Mouse (Mus musculus) lung, embryonic 16.5 days (tissue): ENCODE results near the gene Arid2. TPM values are rescaled to one million over a fixed set of nuclear protein-coding genes. Genes with fewer than 3 reads are reported as not detected.

Source experiments
- ATAC-seq: fragments of 200-750 bp; cut with Nextera tagmentation; 2 replicates; pipeline ENCODE4 v1.8.0; 2017; ENCODE audit warnings: low read depth, mild to moderate bottlenecking, moderate library complexity
- H3K27ac ChIP-seq: fragments of 300-500 bp; sonication (generic); 2 replicates; pipeline ENCODE4 v1.5.1; 2014; ENCODE audit warnings: mild to moderate bottlenecking, control low read depth, low read length
- H3K27me3 ChIP-seq: fragments of 300-500 bp; sonication (generic); 2 replicates; pipeline ENCODE4 v1.6.1; 2014; ENCODE audit warnings: low read depth, low read length, mixed read lengths; ENCODE audit not compliant: control insufficient read depth, insufficient read depth
- H3K36me3 ChIP-seq: fragments of 300-500 bp; sonication (generic); 2 replicates; pipeline ENCODE4 v1.6.1; 2014; ENCODE audit warnings: low read length; ENCODE audit not compliant: control insufficient read depth, insufficient read depth
- H3K4me1 ChIP-seq: fragments of 300-500 bp; sonication (generic); replicated peaks from 2 replicates; pipeline ENCODE4 v1.6.1; 2014; ENCODE audit warnings: low read length, mixed read lengths; ENCODE audit not compliant: control insufficient read depth, insufficient read depth
- H3K4me2 ChIP-seq: fragments of 300-500 bp; sonication (generic); 2 replicates; pipeline ENCODE4 v1.6.1; 2014; ENCODE audit warnings: low read depth, low read length, control low read depth
- H3K4me3 ChIP-seq: fragments of 300-500 bp; sonication (generic); 2 replicates; pipeline ENCODE4 v1.5.1; 2014; ENCODE audit warnings: mild to moderate bottlenecking, low read length, control low read depth
- H3K9ac ChIP-seq: fragments of 300-500 bp; sonication (generic); 2 replicates; pipeline ENCODE4 v1.6.1; 2014; ENCODE audit warnings: low read length, control low read depth
- H3K9me3 ChIP-seq: fragments of 300-500 bp; sonication (generic); 2 replicates; pipeline ENCODE4 v1.6.1; 2016; ENCODE audit warnings: low read length; ENCODE audit not compliant: control insufficient read depth
- WGBS: fragments of 180-500 bp; shearing (Covaris S2); extraction: QIAGEN DNeasy Blood & Tissue Kit; methylation state at CpG from one replicate; pipeline ENCODE4 v1.1.7; 2014; 5-methylcytosine and 5-hydroxymethylcytosine counted together
- polyA plus RNA-seq: library from polyadenylated mRNA; unstranded; fragments of >200 nt; fragmentation: Nextera tagmentation; extraction: Ambion mirVana; gene quantifications from 2 replicates; pipeline ENCODE4 v1.2.1, GENCODE M21; 2015

Gene Arid2
- polyA plus RNA-seq, 1 experiment from 2014 or later, result 21.5 TPM

DNA sequence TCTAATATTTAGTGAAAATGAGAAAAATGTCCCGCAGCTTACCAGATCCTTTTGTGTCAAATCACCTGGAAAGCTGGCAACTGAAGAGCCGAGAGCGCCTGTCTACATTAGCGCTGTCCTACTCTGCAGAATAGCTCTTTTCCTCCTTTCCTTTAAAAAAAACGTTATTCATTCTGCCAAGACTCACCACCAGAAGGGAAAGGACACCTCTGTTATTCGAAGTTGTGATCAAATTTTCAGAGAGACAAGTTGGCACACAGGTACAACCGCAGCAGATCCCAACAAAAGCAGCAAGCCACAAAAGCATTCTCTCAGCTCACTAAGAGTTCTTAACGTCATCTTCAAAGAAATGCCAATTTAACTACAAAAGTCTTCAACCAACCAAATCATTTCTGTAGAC lies 4.2 kb upstream of the Arid2 start:
- WGBS, result 60% methylated on average over 8 of the region's 8 CpGs
- Histone ChIP-seq H3K27ac (no peak overlapping the region), H3K9me3 (0 out of 2 replicates have a peak, but pooled peaks cover 5% of the 10 kb centered on the region), H3K36me3 (peaks cover 9% of the 10 kb centered on the region), H3K9ac (no peak overlapping the region), H3K27me3 (no peaks in the 10 kb centered on the region), H3K4me2 (peak overlapping the region; percentile 90), H3K4me1 (peaks cover 19% of the 10 kb centered on the region), H3K4me3 (peak overlapping the region; percentile 88)
- no peak for ATAC-seq

DNA sequence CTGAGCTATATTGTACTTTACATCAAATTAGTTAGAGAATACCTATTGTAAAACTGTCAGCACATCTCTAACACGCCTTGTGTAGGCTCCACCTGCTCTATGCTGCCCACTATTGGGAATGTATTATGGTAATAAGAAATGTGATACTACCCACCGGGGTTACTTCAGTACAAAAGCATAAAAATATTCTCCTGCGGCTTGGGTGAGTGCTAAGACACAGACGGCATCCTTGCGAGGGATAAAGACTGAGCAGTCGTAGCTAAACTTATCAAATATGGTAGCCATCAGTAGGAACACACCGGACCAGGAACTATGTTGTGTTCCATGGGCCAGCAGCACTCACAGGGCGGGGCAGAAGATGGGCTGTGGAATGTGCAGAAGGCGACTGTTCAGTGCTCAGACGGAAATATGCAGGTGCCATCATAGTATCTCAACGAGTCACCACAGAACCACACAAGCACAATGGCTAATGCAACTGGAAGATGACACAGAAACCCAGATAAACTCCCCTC lies 3.3 kb upstream of the Arid2 start:
- peak overlapping the region; percentile 100 for H3K9ac ChIP-seq

DNA sequence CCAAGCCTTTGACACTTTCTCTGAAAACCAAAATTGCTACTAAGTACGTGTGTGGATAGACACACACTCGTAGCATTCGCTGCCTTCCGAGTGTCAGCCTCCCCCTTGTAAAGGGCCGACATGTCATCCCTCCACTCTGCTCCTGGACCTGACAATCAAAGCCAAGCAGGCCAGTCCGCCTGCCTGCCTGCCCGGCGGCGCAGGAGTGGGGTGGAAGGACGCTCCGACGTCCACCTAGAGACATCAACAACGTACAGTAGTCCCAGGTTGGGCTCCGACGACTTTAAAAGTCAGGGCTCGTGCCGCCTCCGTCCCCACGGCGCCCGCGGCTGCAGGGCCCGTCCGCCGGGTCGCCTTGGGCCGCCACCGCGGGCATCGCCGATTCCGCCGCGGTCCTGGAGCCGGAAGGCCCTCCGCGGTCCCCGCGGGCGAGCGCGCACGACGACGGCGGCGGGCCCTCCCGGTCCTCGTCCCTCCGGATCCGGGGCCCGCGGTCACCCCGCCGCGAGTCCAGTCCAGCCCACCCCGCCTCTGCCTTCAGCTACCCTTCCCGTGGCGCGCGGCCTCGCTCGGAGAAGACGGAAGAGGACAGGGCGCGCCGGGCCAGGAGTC lies 2.5 kb upstream of the Arid2 start:
- peak overlapping the region; percentile 90 for H3K4me2 ChIP-seq
- 0 out of 2 replicates have a peak, but pooled peaks cover 5% of the 10 kb centered on the region for H3K9me3 ChIP-seq
- peaks cover 6% of the 10 kb centered on the region for H3K36me3 ChIP-seq
- H3K4me1 ChIP-seq, result peaks cover 22% of the 10 kb centered on the region
- ATAC-seq, result peak; percentile 20
- H3K27ac ChIP-seq, result peak overlapping the region; percentile 100
- under 1% methylated on average over 47 of the region's 67 CpGs for WGBS
- peak overlapping the region; percentile 88 for H3K4me3 ChIP-seq
- peak overlapping the region; percentile 100 for H3K9ac ChIP-seq
- H3K27me3 ChIP-seq, result no peaks in the 10 kb centered on the region

More for the DNA sequence above, 3.3 kb upstream of the Arid2 start:
- H3K36me3 ChIP-seq, result peaks cover 9% of the 10 kb centered on the region
- H3K9me3 ChIP-seq, result 0 out of 2 replicates have a peak, but pooled peaks cover 5% of the 10 kb centered on the region
- no peak for ATAC-seq
- peaks cover 19% of the 10 kb centered on the region for H3K4me1 ChIP-seq
- H3K27ac ChIP-seq, result peak overlapping the region; percentile 100
- H3K27me3 ChIP-seq, result no peaks in the 10 kb centered on the region
- peak overlapping the region; percentile 88 for H3K4me3 ChIP-seq
- WGBS, result 3% methylated on average over 11 of the region's 11 CpGs
- H3K4me2 ChIP-seq, result peak overlapping the region; percentile 90

DNA sequence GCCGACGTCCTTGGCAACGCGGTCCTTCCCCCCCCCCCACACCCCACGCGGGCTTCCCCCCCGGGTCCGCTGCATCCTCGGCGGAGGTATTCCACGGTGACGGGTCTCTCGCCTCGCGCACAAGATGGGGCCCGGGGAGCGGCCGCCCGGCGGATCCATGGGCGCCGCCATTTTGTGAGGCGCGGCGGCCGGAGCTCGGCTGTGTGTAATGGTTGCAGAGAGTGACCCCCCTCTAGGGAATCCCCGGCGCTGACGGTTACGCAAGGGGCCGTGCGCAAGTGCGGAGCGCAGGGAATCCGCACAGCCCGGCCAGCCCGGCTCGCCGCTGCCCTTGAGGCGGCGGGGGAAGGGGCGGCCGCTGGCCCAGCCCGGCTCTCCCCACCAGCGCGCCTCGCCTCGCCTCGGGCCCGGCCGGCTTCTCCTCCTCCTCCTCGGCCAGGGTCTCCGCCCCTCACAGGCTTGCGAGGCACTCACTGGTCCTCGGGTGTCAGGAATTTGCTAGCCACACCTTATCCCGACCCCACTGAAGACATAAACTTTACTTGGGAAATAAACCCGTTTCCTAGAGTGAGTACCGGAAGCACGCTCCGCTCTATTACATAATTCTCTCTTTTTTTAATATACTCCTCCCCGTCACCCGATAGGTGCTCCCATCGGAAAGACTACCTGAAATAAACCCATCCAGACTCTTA lies 1.8 kb upstream of the Arid2 start:
- H3K9ac ChIP-seq, result peak overlapping the region; percentile 100

DNA sequence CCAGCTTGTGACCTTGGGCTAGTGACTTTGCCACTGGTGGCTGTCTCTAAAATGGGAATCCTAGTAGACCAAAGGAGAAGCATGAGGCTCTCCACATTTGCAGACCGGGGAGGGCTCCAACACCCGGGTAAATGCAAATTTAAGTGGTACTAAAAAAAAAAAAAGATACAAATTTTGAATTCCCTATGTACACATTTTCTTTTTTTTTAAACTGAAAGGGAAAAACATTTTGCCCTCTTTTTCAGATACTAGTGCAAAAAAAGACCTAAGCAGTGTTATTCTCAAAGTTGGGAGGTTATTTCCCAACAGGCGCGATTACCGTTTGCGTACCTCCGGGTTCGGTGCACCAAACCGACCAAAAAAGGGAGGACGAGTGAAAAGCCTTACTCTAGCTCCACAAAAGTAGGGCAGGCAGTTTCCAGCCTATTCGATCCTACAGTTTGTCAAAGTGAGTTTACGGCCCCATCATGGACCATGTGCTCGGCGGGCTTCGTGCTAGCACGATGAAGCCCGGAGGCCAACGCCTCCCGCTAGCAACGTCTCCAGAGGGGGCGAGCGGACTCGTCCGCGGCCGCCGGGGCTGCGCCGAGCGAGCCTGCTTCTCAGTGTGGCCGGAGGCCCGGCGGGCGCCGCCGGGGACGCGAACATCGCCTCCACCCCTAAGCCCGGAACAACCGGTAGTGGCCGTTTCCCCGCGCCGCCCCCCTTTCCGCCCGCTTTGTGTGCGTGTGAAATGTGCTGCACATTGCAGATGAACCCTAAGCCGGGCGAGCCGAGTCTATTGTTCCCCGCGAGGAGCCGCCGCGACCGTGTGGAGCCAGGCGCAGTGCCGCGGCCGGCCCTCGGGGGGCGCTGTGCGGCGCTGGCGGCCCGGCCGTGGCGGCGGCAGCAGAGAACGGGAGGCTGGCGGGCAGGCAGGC lies 1.0 kb upstream of the Arid2 start:
- Histone ChIP-seq H3K9me3 (no peaks in the 10 kb centered on the region), H3K4me1 (peaks cover 27% of the 10 kb centered on the region), H3K27ac (peak overlapping the region; percentile 100), H3K4me3 (peak overlapping the region; percentile 88), H3K36me3 (peaks cover 1% of the 10 kb centered on the region; the same call in 1 of the 2 replicates), H3K27me3 (no peaks in the 10 kb centered on the region), H3K4me2 (peak overlapping the region; percentile 90), H3K9ac (peak overlapping the region; percentile 100)
- ATAC-seq, result peak; percentile 74
- under 1% methylated on average over 55 of the region's 72 CpGs for WGBS

More for the DNA sequence above, 1.8 kb upstream of the Arid2 start:
- H3K4me2 ChIP-seq, result peak overlapping the region; percentile 90
- H3K4me3 ChIP-seq, result peak overlapping the region; percentile 88
- H3K36me3 ChIP-seq, result no peaks in the 10 kb centered on the region; the same call in 1 of the 2 replicates
- H3K9me3 ChIP-seq, result no peaks in the 10 kb centered on the region
- no peaks in the 10 kb centered on the region for H3K27me3 ChIP-seq
- H3K4me1 ChIP-seq, result peaks cover 24% of the 10 kb centered on the region
- under 1% methylated on average over 61 of the region's 64 CpGs for WGBS
- ATAC-seq, result peak; percentile 86
- H3K27ac ChIP-seq, result peak overlapping the region; percentile 100

DNA sequence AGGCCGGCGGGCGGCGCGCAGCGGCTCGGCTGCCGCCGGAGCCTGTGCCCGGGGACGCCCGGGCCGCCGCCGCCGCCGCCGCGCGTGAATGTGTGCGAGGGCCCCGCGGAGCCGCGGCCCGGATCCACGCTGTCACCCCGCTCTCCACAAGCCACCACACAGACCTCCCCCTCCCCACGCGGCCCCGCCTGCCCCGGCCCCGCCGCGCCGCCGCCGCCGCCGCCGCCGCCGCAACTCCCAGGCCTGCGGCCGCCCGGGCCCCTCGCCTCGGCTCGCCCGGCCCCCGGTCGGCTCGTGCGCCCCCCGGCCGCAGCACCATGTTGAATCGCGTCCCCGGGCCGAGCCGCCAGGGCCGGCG lies 404 bp upstream of the Arid2 start:
- peak overlapping the region; percentile 90; the same call in 1 of the 2 replicates for H3K4me2 ChIP-seq

DNA sequence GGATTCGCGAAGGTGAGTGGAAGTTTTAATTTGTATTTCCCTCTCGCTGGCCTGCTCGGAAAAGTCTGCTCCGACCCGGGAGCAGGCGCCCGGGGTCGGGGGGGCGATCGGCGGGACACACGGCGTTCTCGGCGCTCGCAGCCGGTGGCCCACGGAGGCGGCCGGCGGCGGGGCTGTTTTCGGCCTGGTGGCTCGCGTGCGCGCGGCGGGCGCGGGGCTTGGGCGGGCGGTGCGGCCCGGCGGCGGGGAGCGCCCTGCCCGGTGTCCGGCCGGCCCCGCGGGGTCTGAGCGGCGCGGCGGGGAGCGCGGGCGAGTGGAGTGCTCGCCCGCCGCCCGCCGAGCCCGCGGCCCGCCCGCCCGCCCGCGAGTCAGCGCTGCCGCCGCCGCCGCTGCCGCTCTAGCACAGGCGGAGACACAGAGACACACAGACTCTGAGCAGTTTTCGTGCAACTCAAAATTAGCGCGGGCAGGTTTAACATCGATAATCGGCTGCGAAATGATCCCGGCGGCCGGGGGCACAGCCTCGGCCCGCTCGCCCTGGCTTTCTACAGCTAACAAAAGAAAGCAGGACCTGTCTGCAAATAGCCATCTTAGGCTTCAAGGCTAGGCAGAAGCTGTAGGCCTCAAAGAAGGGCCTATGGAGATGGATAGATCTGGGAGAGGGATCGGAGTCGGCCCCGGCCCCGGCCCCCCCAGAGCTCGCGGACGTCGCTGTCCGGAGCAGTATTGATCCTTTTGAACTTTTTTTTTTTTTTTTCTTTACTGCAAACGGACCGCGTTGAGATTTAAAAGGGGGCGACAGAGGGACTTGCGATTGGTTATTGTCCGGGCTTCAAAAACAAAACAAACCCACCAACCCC lies 888 bp downstream of the Arid2 start:
- WGBS, result under 1% methylated on average over 62 of the region's 97 CpGs

More for the DNA sequence above, 404 bp upstream of the Arid2 start:
- Histone ChIP-seq H3K27me3 (no peaks in the 10 kb centered on the region), H3K27ac (peak overlapping the region; percentile 100), H3K9me3 (no peaks in the 10 kb centered on the region), H3K4me1 (peaks cover 26% of the 10 kb centered on the region), H3K4me3 (peak overlapping the region; percentile 88), H3K36me3 (peaks cover 2% of the 10 kb centered on the region; the same call in 1 of the 2 replicates), H3K9ac (peak overlapping the region; percentile 100)
- WGBS, result 2% methylated on average over 22 of the region's 63 CpGs
- peak; percentile 34 for ATAC-seq

DNA sequence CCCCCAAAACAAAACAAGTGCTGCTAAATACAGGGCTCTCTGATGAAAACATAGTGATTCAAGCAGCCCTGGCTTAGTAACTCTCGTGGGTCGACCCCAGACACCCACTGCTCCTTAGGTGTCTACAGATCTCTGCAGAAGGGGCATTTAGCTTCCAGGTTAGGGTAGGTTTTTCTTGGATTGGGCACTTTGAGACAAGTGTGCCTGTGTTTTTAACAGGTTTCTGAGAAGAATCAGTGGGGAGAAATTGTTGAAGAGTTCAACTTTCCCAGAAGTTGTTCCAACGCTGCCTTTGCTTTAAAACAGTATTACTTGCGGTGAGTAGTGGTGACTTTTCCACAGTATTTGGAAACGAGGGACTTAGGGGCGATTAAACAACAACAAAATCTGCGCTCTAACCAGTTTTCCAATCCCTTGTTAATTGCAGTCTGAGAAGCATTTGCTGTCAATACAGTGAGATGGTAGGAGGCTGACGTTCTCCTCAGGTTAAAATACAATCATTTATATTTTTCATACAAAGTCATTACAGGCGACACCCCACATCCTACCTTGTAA lies 1.6 kb downstream of the Arid2 start:
- no peak for ATAC-seq
- Histone ChIP-seq H3K9me3 (no peaks in the 10 kb centered on the region), H3K4me2 (peak overlapping the region; percentile 90), H3K36me3 (peaks cover 2% of the 10 kb centered on the region; the same call in 1 of the 2 replicates), H3K4me3 (peak overlapping the region; percentile 88), H3K4me1 (peaks cover 13% of the 10 kb centered on the region), H3K27ac (peak overlapping the region; percentile 100), H3K9ac (peak overlapping the region; percentile 100), H3K27me3 (no peaks in the 10 kb centered on the region)
- WGBS, result 3% methylated on average over 9 of the region's 9 CpGs

More for the DNA sequence above, 888 bp downstream of the Arid2 start:
- no peak for ATAC-seq
- peak overlapping the region; percentile 100 for H3K27ac ChIP-seq
- peak overlapping the region; percentile 100 for H3K9ac ChIP-seq
- no peaks in the 10 kb centered on the region for H3K9me3 ChIP-seq
- H3K4me3 ChIP-seq, result peak overlapping the region; percentile 88
- H3K27me3 ChIP-seq, result no peaks in the 10 kb centered on the region
- peaks cover 19% of the 10 kb centered on the region for H3K4me1 ChIP-seq
- H3K4me2 ChIP-seq, result peak overlapping the region; percentile 90
- peaks cover 2% of the 10 kb centered on the region; the same call in 1 of the 2 replicates for H3K36me3 ChIP-seq
